Mouse (Mus musculus): ENCODE measurements around the gene Rps17. TPM values are rescaled to one million over a fixed set of nuclear protein-coding genes. Genes with fewer than 3 reads are reported as not detected.

Gene Rps17
- total and polyA plus RNA-seq, 3 experiments: 2,532 to 5,238 (median 5,063) TPM

- H3K9ac ChIP-seq (ENCODE audit: insufficient read depth, low read depth): no peak overlapping the region
- TF ChIP-seq JUND (conservative IDR thresholded peaks at IDR 0.05; ENCODE audit: low read depth, low read length) (no peak), UBTF (IDR thresholded peaks at IDR 0.05; ENCODE audit: low read depth, low read length) (no peak), IRF4 (IDR thresholded peaks at IDR 0.05; ENCODE audit: low read depth, low read length) (no peak), JUN (IDR thresholded peaks at IDR 0.05; ENCODE audit: insufficient read depth, low read depth, low read length) (no peak), BHLHE40 (IDR thresholded peaks at IDR 0.05; ENCODE audit: low read depth, low read length) (no peak), MAZ (IDR thresholded peaks at IDR 0.05; ENCODE audit: low read depth, low read length) (no peak), MYC (IDR thresholded peaks at IDR 0.05; ENCODE audit: low read depth, low read length) (peak; percentile 94), POLR2AphosphoS2 (IDR thresholded peaks at IDR 0.05; ENCODE audit: low read depth, low read length) (no peak), E2F4 (IDR thresholded peaks at IDR 0.05; ENCODE audit: insufficient replicate concordance, low read depth, low read length) (no peak), CTCF (conservative IDR thresholded peaks at IDR 0.05 in 1 of 2, IDR thresholded peaks at IDR 0.05 in 1 of 2; ENCODE audit: low read depth in 2 of 2, low read length in 2 of 2) (peak; percentile 85 to 87), POLR2A (IDR thresholded peaks at IDR 0.05; ENCODE audit: low read depth, low read length) (peak; percentile 43; the same call in 1 of the 2 replicates), SMC3 (IDR thresholded peaks at IDR 0.05; ENCODE audit: low read depth, low read length) (peak; percentile 67), ZC3H11A (IDR thresholded peaks at IDR 0.05; ENCODE audit: low read depth, low read length) (peak; percentile 26), MAX (IDR thresholded peaks at IDR 0.05; ENCODE audit: low read length) (peak; percentile 81), RAD21 (IDR thresholded peaks at IDR 0.05; ENCODE audit: low read depth, low read length) (peak; percentile 67), MXI1 (IDR thresholded peaks at IDR 0.05; ENCODE audit: low read depth, low read length) (no peak)
- in situ Hi-C loops (cut with MboI; ENCODE audit: low pct_ligation_motif_present, low pct_unique_long_range_greater_than_20kb, low sequenced_read_pairs): loop anchor here (5.0 kb wide), 1 partner anchor 172 kb away; no protein-coding TSS in a partner anchor
- H3K4me1 ChIP-seq (ENCODE audit: control insufficient read depth in 1 of 2, insufficient read depth in 2 of 2): peaks cover 2 to 29% of the 10 kb centered on the region in 2 experiments; a peak in 2 of 4 replicates
- H3K36me3 ChIP-seq (replicated peaks in 1 of 2; ENCODE audit: control insufficient read depth in 1 of 2, insufficient read depth in 1 of 2, low read length in 1 of 2): peaks cover 81 to 95% of the 10 kb centered on the region in 2 experiments
- no peaks in the 10 kb centered on the region for H3K27me3 ChIP-seq (replicated peaks)
- no peak overlapping the region for H3K27ac ChIP-seq (ENCODE audit: insufficient read depth, low read depth)
- H3K4me2 ChIP-seq (ENCODE audit: insufficient read depth, low read depth, poor library complexity, severe bottlenecking): no peak overlapping the region
- dilution Hi-C loops (cut with MboI; ENCODE audit: extremely low pct_ligation_motif_present, extremely low pct_unique_long_range_greater_than_20kb, low sequenced_read_pairs): no loop called here
- H3K4me3 ChIP-seq (replicated peaks in 1 of 3; ENCODE audit: low read depth in 2 of 3, low read length in 2 of 3, poor library complexity in 1 of 3): no peak overlapping the region
- peaks cover 38% of the 10 kb centered on the region for H3K79me2 ChIP-seq (replicated peaks; ENCODE audit: control insufficient read depth, extremely low read depth, insufficient read depth, poor library complexity, severe bottlenecking)
- no peaks in the 10 kb centered on the region for H3K9me3 ChIP-seq (replicated peaks; ENCODE audit: low read length)
- peak; percentile 87 for DNase-seq (ENCODE audit: extremely low read depth)
Measured at GRCm38 (mm10) chr7:81339783-81340182, 5.3 kb downstream of the Rps17 start.

GRCm38 (mm10) chr7:81338522-81338873 lies 6.6 kb downstream of the Rps17 start:
- dilution Hi-C loops (cut with MboI; ENCODE audit: extremely low pct_ligation_motif_present, extremely low pct_unique_long_range_greater_than_20kb, low sequenced_read_pairs) (no loop called here), in situ Hi-C loops (cut with MboI; ENCODE audit: low pct_ligation_motif_present, low pct_unique_long_range_greater_than_20kb, low sequenced_read_pairs) (no loop called here)
- Histone ChIP-seq H3K4me1 (ENCODE audit: control insufficient read depth in 1 of 2, insufficient read depth in 2 of 2) (peaks cover 2 to 29% of the 10 kb centered on the region in 2 experiments; a peak in 2 of 4 replicates), H3K79me2 (replicated peaks; ENCODE audit: control insufficient read depth, extremely low read depth, insufficient read depth, poor library complexity, severe bottlenecking) (peaks cover 25% of the 10 kb centered on the region), H3K4me2 (ENCODE audit: insufficient read depth, low read depth, poor library complexity, severe bottlenecking) (no peak overlapping the region), H3K4me3 (replicated peaks in 1 of 3; ENCODE audit: low read depth in 2 of 3, low read length in 2 of 3, poor library complexity in 1 of 3) (no peak overlapping the region), H3K9ac (ENCODE audit: insufficient read depth, low read depth) (no peak overlapping the region), H3K27ac (ENCODE audit: insufficient read depth, low read depth) (no peak overlapping the region), H3K27me3 (replicated peaks) (no peaks in the 10 kb centered on the region), H3K36me3 (replicated peaks in 1 of 2; ENCODE audit: control insufficient read depth in 1 of 2, insufficient read depth in 1 of 2, low read length in 1 of 2) (peaks cover 73 to 96% of the 10 kb centered on the region in 2 experiments), H3K9me3 (replicated peaks; ENCODE audit: low read length) (no peaks in the 10 kb centered on the region)
- no peak for DNase-seq (ENCODE audit: extremely low read depth)
- TF ChIP-seq JUN (IDR thresholded peaks at IDR 0.05; ENCODE audit: insufficient read depth, low read depth, low read length) (no peak), PAX5 (IDR thresholded peaks at IDR 0.05; ENCODE audit: low read length) (no peak), ZNF384 (IDR thresholded peaks at IDR 0.05; ENCODE audit: low read depth, low read length) (no peak), ELF1 (IDR thresholded peaks at IDR 0.05; ENCODE audit: low read depth, low read length) (no peak), HCFC1 (IDR thresholded peaks at IDR 0.05; ENCODE audit: low read depth, low read length) (no peak), ZKSCAN1 (IDR thresholded peaks at IDR 0.05; ENCODE audit: borderline replicate concordance, low read depth, low read length) (no peak), SMC3 (IDR thresholded peaks at IDR 0.05; ENCODE audit: low read depth, low read length) (no peak), ETS1 (conservative IDR thresholded peaks at IDR 0.05; ENCODE audit: low read depth, low read length) (no peak), SIN3A (IDR thresholded peaks at IDR 0.05; ENCODE audit: low read length) (no peak), MXI1 (IDR thresholded peaks at IDR 0.05; ENCODE audit: low read depth, low read length) (no peak), KAT2A (IDR thresholded peaks at IDR 0.05; ENCODE audit: insufficient replicate concordance, low read length) (no peak), MYC (IDR thresholded peaks at IDR 0.05; ENCODE audit: low read depth, low read length) (no peak), ZMIZ1 (IDR thresholded peaks at IDR 0.05; ENCODE audit: low read depth, low read length) (no peak), CTCF (conservative IDR thresholded peaks at IDR 0.05 in 1 of 2, IDR thresholded peaks at IDR 0.05 in 1 of 2; ENCODE audit: low read depth in 2 of 2, low read length in 2 of 2) (no peak), NELFE (IDR thresholded peaks at IDR 0.05; ENCODE audit: low read depth, low read length) (no peak), USF1 (IDR thresholded peaks at IDR 0.05; ENCODE audit: low read depth, low read length) (no peak), IRF4 (IDR thresholded peaks at IDR 0.05; ENCODE audit: low read depth, low read length) (no peak), E2F4 (IDR thresholded peaks at IDR 0.05; ENCODE audit: insufficient replicate concordance, low read depth, low read length) (no peak), USF2 (conservative IDR thresholded peaks at IDR 0.05; ENCODE audit: low read depth, low read length) (no peak)
